Mouse (Mus musculus) forebrain, embryonic 16.5 days (tissue): ENCODE measurements around the gene Gm13090. TPM values are rescaled to one million over a fixed set of nuclear protein-coding genes. Genes with fewer than 3 reads are reported as not detected.

ENCODE experiments used
- ATAC-seq: fragments of 200-750 bp; cut with Nextera tagmentation; 2 replicates; pipeline ENCODE4 v1.8.0; 2017; ENCODE audit warnings: mild to moderate bottlenecking, moderate library complexity
- H3K27ac ChIP-seq: fragments of 300-500 bp; sonication (generic); 2 replicates; pipeline ENCODE4 v1.5.1; 2014; ENCODE audit warnings: low read length, control low read depth
- H3K27me3 ChIP-seq: fragments of 300-500 bp; sonication (generic); replicated peaks from 2 replicates; pipeline ENCODE4 v1.6.1; 2014; ENCODE audit warnings: low read length; ENCODE audit not compliant: control insufficient read depth, insufficient read depth
- H3K36me3 ChIP-seq: fragments of 300-500 bp; sonication (generic); 2 replicates; pipeline ENCODE4 v1.6.1; 2014; ENCODE audit not compliant: control insufficient read depth, insufficient read depth
- H3K4me1 ChIP-seq: fragments of 300-500 bp; sonication (generic); replicated peaks from 2 replicates; pipeline ENCODE4 v1.6.1; 2014; ENCODE audit warnings: low read length; ENCODE audit not compliant: control insufficient read depth, insufficient read depth
- H3K4me2 ChIP-seq: fragments of 300-500 bp; sonication (generic); 2 replicates; pipeline ENCODE4 v1.6.1; 2014; ENCODE audit warnings: mild to moderate bottlenecking, low read length, control low read depth
- H3K4me3 ChIP-seq: fragments of 300-500 bp; sonication (generic); replicated peaks from 2 replicates; pipeline ENCODE4 v1.5.1; 2014; ENCODE audit warnings: mild to moderate bottlenecking, low read length, control low read depth
- H3K9ac ChIP-seq: fragments of 300-500 bp; sonication (generic); replicated peaks from 2 replicates; pipeline ENCODE4 v1.6.1; 2014; ENCODE audit warnings: low read depth, low read length, control low read depth
- H3K9me3 ChIP-seq: fragments of 300-500 bp; sonication (generic); 2 replicates; pipeline ENCODE4 v1.6.1; 2016; ENCODE audit warnings: low read length; ENCODE audit not compliant: control insufficient read depth
- WGBS: fragments of 180-500 bp; shearing (Covaris S2); extraction: QIAGEN DNeasy Blood & Tissue Kit; methylation state at CpG from one replicate; pipeline ENCODE4 v1.1.7; 2014; 5-methylcytosine and 5-hydroxymethylcytosine counted together
- polyA plus RNA-seq: library from polyadenylated mRNA; unstranded; fragments of >200 nt; fragmentation: Nextera tagmentation; extraction: Ambion mirVana; gene quantifications from 2 replicates; pipeline ENCODE4 v1.2.1, GENCODE M21; 2015

The Gm13090 gene
- polyA plus RNA-seq, 1 experiment from 2014 or later: 0.39 TPM

GRCm38 (mm10) chr4:151058634-151059033 is 30.7 kb upstream of the Gm13090 start:
- 85% methylated on average over 4 of the region's 4 CpGs for WGBS
- H3K9ac ChIP-seq: no peak overlapping the region
- no peak overlapping the region for H3K4me3 ChIP-seq
- ATAC-seq: no peak
- no peaks in the 10 kb centered on the region for H3K27me3 ChIP-seq
- peaks cover 16% of the 10 kb centered on the region for H3K36me3 ChIP-seq
- H3K4me2 ChIP-seq: peak overlapping the region; percentile 57
- peaks cover 18% of the 10 kb centered on the region for H3K4me1 ChIP-seq
- no peaks in the 10 kb centered on the region for H3K9me3 ChIP-seq
- H3K27ac ChIP-seq: peak overlapping the region; percentile 77

DNA sequence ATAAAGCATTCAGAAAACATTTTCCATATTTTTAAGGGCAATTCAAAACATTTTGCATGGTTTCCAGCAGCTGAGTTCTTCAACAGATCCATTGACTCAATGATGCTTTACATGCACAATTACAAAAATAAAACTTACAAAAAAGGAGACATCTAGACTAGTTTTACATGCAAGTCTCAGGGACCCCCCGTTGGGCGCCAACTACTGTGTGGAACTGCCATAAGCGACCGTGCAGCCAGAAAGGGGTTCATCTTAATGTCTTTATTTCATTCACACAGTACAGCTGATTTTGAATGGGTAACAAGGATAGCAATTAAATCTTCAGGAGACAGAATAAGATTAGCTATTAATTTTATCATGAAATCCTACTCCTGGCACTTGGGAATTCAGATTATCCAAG is 29.8 kb upstream of the Gm13090 start:
- no peak overlapping the region for H3K4me2 ChIP-seq
- peaks cover 16% of the 10 kb centered on the region for H3K36me3 ChIP-seq
- H3K27ac ChIP-seq: no peak overlapping the region
- no peak overlapping the region for H3K4me3 ChIP-seq
- peaks cover 18% of the 10 kb centered on the region for H3K4me1 ChIP-seq
- ATAC-seq: no peak
- H3K27me3 ChIP-seq: no peaks in the 10 kb centered on the region
- WGBS: 89% methylated on average over 4 of the region's 4 CpGs
- H3K9ac ChIP-seq: no peak overlapping the region
- no peaks in the 10 kb centered on the region for H3K9me3 ChIP-seq

DNA sequence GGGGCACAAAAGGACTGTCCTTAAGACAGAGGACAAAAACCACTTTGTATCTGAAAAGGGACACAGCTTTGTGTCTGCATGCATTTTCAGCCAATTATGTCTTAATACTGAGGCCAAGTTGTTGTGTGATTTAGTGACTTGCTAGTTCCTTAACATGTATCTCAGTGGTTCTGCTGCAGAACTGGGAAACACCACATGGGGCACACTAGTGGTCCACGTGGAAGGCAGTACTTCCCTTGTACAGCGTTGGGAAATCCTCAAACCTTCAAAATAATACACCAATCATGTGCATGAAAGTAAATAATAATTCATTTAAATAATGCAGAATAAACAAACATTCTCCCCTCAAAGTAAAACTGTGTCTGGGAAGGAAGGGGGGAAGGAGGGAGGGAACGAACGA is 20.6 kb upstream of the Gm13090 start:
- Histone ChIP-seq H3K27me3 (no peaks in the 10 kb centered on the region), H3K27ac (no peak overlapping the region), H3K4me2 (no peak overlapping the region)

DNA sequence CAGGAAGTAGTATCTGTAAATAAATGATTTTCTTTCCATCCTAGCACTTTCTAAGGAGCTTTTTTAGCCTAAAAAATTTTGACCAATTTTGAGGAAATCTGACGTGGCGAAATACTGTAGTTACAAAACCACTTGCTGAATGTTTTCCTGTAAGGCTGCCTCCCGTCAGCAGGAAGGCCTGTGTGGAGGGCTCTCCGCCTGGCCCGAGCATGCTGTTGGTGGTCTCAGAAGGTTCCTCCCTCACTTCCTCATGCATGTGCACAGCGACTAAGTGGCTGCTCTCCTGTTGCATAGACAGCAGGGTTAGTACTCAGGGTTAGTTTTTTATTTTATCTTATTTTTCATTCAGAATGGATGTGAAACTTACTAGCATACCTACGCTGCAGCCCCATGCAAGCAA is 18.4 kb upstream of the Gm13090 start:
- Histone ChIP-seq H3K27me3 (no peaks in the 10 kb centered on the region), H3K4me2 (no peak overlapping the region), H3K4me1 (no peaks in the 10 kb centered on the region), H3K4me3 (no peak overlapping the region), H3K27ac (no peak overlapping the region), H3K36me3 (peaks cover 43% of the 10 kb centered on the region), H3K9me3 (no peaks in the 10 kb centered on the region), H3K9ac (no peak overlapping the region)
- 90% methylated on average over 7 of the region's 7 CpGs for WGBS
- no peak for ATAC-seq

More for the DNA sequence above, 20.6 kb upstream of the Gm13090 start:
- Histone ChIP-seq H3K4me1 (no peaks in the 10 kb centered on the region), H3K9me3 (no peaks in the 10 kb centered on the region), H3K9ac (no peak overlapping the region), H3K4me3 (no peak overlapping the region), H3K36me3 (peaks cover 36% of the 10 kb centered on the region)
- ATAC-seq: no peak
- WGBS: 65% methylated on average over 4 of the region's 4 CpGs

GRCm38 (mm10) chr4:151073108-151073744 is 16.1 kb upstream of the Gm13090 start:
- H3K9me3 ChIP-seq: no peaks in the 10 kb centered on the region
- WGBS: 51% methylated on average over 13 of the region's 13 CpGs
- ATAC-seq: peak; percentile 70

DNA sequence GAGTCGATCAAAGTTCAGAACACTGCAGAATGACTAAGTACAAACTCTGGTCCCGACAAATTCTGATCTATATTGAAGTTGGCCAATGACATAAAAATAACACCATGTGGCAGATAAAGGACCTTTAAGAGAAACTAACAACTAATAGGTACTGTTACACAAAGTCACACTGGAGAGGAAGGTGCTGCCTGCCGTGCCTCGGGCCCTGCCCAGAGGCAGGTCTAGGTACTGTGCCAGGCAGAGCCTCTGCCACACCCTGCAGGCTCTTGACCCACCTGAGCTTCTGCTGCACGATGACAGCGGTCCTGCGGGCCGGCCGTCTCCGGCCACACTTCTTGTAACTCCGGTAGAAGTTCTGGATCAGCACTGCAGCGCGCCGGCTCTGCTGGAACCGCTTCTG is 14.6 kb upstream of the Gm13090 start:
- Histone ChIP-seq H3K27ac (no peak overlapping the region), H3K4me1 (no peaks in the 10 kb centered on the region), H3K9ac (no peak overlapping the region), H3K9me3 (no peaks in the 10 kb centered on the region), H3K27me3 (no peaks in the 10 kb centered on the region), H3K4me2 (no peak overlapping the region), H3K4me3 (no peak overlapping the region), H3K36me3 (peaks cover 48% of the 10 kb centered on the region)
- ATAC-seq: no peak
- 95% methylated on average over 15 of the region's 15 CpGs for WGBS

More at GRCm38 (mm10) chr4:151073108-151073744, 16.1 kb upstream of the Gm13090 start:
- H3K36me3 ChIP-seq: peaks cover 51% of the 10 kb centered on the region
- H3K4me3 ChIP-seq: no peak overlapping the region
- no peaks in the 10 kb centered on the region for H3K4me1 ChIP-seq
- no peaks in the 10 kb centered on the region for H3K27me3 ChIP-seq
- no peak overlapping the region for H3K27ac ChIP-seq
- no peak overlapping the region for H3K9ac ChIP-seq
- H3K4me2 ChIP-seq: no peak overlapping the region

GRCm38 (mm10) chr4:151081355-151081754 is 8.0 kb upstream of the Gm13090 start:
- no peaks in the 10 kb centered on the region for H3K27me3 ChIP-seq
- ATAC-seq: no peak
- WGBS: 85% methylated on average over 2 of the region's 2 CpGs
- peaks cover 60% of the 10 kb centered on the region for H3K36me3 ChIP-seq
- H3K9ac ChIP-seq: no peak overlapping the region
- no peak overlapping the region for H3K4me3 ChIP-seq
- no peaks in the 10 kb centered on the region for H3K9me3 ChIP-seq
- no peak overlapping the region for H3K4me2 ChIP-seq
- no peak overlapping the region for H3K27ac ChIP-seq
- no peaks in the 10 kb centered on the region for H3K4me1 ChIP-seq

- H3K27ac ChIP-seq: no peak overlapping the region
- no peaks in the 10 kb centered on the region for H3K4me1 ChIP-seq
- peaks cover 56% of the 10 kb centered on the region for H3K36me3 ChIP-seq
- H3K9ac ChIP-seq: no peak overlapping the region
- H3K27me3 ChIP-seq: no peaks in the 10 kb centered on the region
- 91% methylated on average over 13 of the region's 13 CpGs for WGBS
- no peak for ATAC-seq
- no peak overlapping the region for H3K4me3 ChIP-seq
- H3K4me2 ChIP-seq: no peak overlapping the region
- H3K9me3 ChIP-seq: no peaks in the 10 kb centered on the region
These were observed 7.4 kb upstream of the Gm13090 start for GRCm38 (mm10) chr4:151081977-151082376.

DNA sequence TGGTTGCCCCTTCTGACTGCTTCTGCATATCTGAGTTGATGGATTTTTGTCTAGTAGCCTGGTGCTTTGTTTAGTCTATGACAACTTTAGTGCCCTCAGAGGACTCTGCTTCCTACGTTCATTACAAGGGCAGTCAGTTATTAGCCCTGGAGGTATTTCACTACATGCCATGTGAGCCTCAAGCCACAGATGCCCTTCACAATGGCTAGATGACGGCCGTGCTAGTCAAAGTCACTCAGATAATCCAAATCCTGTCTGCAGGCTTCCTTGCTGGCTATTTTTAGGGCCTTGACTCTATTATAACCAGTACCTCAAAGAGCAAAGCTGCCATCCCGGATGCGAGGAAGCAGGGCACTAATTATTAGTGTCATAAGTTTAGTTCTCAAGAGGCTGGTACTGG is 6.3 kb upstream of the Gm13090 start:
- no peaks in the 10 kb centered on the region for H3K9me3 ChIP-seq
- 85% methylated on average over 5 of the region's 5 CpGs for WGBS
- H3K36me3 ChIP-seq: peaks cover 52% of the 10 kb centered on the region
- no peak overlapping the region for H3K27ac ChIP-seq
- no peak overlapping the region for H3K4me3 ChIP-seq
- no peaks in the 10 kb centered on the region for H3K4me1 ChIP-seq
- H3K27me3 ChIP-seq: no peaks in the 10 kb centered on the region
- H3K4me2 ChIP-seq: no peak overlapping the region
- ATAC-seq: no peak
- no peak overlapping the region for H3K9ac ChIP-seq

GRCm38 (mm10) chr4:151087358-151087757 is 2.0 kb upstream of the Gm13090 start:
- no peak overlapping the region for H3K4me3 ChIP-seq
- no peak overlapping the region for H3K9ac ChIP-seq
- ATAC-seq: no peak
- H3K27ac ChIP-seq: no peak overlapping the region
- 100% methylated on average over 1 of the region's 1 CpGs for WGBS
- H3K27me3 ChIP-seq: no peaks in the 10 kb centered on the region
- H3K9me3 ChIP-seq: no peaks in the 10 kb centered on the region
- H3K4me2 ChIP-seq: no peak overlapping the region
- peaks cover 26% of the 10 kb centered on the region for H3K36me3 ChIP-seq
- peaks cover 20% of the 10 kb centered on the region for H3K4me1 ChIP-seq
